Mouse (Mus musculus) layer of hippocampus, postnatal 10 days (tissue): ENCODE data around the gene Gm32742. TPM values are rescaled to one million over a fixed set of nuclear protein-coding genes. Genes with fewer than 3 reads are reported as not detected.

Source experiments
- microRNA-seq, 2 experiments: library from miRNA; unstranded; fragments of <30 nt; microRNA quantifications; one replicate each; pipeline ENCODE4 v1.2.0; 2021
- total RNA-seq, 2 experiments: library from RNA; stranded (reverse); gene quantifications; 2 replicates each; pipeline ENCODE4 v1.2.3; 2021

The Gm32742 gene
- total RNA-seq, 2 experiments from 2014 or later = not detected

Small RNA genes within 50 kb of the gene (microRNA-seq; reads per million reads assigned to microRNA genes)
- gene Mir34b (16.3 to 39.2 reads per million in 2 experiments), gene Mir34c (796 to 1,410 reads per million in 2 experiments)

Other genes starting within 250 kb of the Gm32742 start
- 10 to 100 TPM; 39.5 to 39.8 TPM for gene Sik2, start 156.4 kb downstream of the Gm32742 start, total RNA-seq
- gene Btg4, start 104.6 kb downstream of the Gm32742 start, total RNA-seq = not detected
- gene Layn, start 88.4 kb downstream of the Gm32742 start, total RNA-seq = 1 to 10 TPM; 6.3 to 7.9 TPM
- gene 4833427G06Rik, start 63.4 kb downstream of the Gm32742 start, total RNA-seq = under 1 TPM; 0.58 to 0.75 TPM
- gene Pou2af1, start 48.2 kb upstream of the Gm32742 start, total RNA-seq = under 1 TPM in 1 of 2 experiments, not detected in 1; 0.14 TPM
- 1 to 10 TPM in 1 of 2 experiments, under 1 TPM in 1; 0.96 to 1.5 TPM for gene Colca2, start 113.1 kb upstream of the Gm32742 start, total RNA-seq
- gene 1810046K07Rik, start 163.4 kb upstream of the Gm32742 start, total RNA-seq = not detected